Comparison of ENCODE assay signal across 8 mouse cellular contexts in genomic region chr5:35280002-35280782, GRCm38 (mm10). TPM values are rescaled to one million over a fixed set of nuclear protein-coding genes. Genes with fewer than 3 reads are reported as not detected.
DNase-seq lines count a peak whose midpoint lies in the region; ATAC-seq and TF ChIP-seq lines count a peak whose summit lies in the region.

No protein-coding gene starts in this region.

- H3K27ac ChIP-seq in cortical plate, adult 2 months (ENCODE audit: insufficient read depth, low read length) = no peak overlapping the region
- H3K27ac ChIP-seq in hindbrain, embryonic 11.5 days (ENCODE audit: low read depth, low read length) = no peak overlapping the region
- H3K27ac ChIP-seq in midbrain, postnatal 0 days (ENCODE audit: low read depth, low read length) = no peak overlapping the region

- no peaks in the 10 kb centered on the region for H3K4me1 ChIP-seq in cortical plate, adult 2 months (ENCODE audit: control insufficient read depth, insufficient read depth, low read length)
- H3K4me1 ChIP-seq in hindbrain, embryonic 11.5 days (replicated peaks; ENCODE audit: control insufficient read depth, insufficient read depth, low read length) = peaks cover 9% of the 10 kb centered on the region
- H3K4me1 ChIP-seq in midbrain, postnatal 0 days (ENCODE audit: insufficient read depth, low read length) = no peaks in the 10 kb centered on the region

- H3K9me3 ChIP-seq in hindbrain, embryonic 11.5 days (ENCODE audit: control insufficient read depth, low read length) = no peaks in the 10 kb centered on the region
- H3K9me3 ChIP-seq in midbrain, postnatal 0 days (ENCODE audit: low read length) = no peaks in the 10 kb centered on the region

- 5% methylated on average over 68 of the region's 75 CpGs for WGBS in hindbrain, embryonic 11.5 days
- WGBS in midbrain, postnatal 0 days = 4% methylated on average over 73 of the region's 75 CpGs

- intact Hi-C loops in gastrocnemius, postnatal 36 days (cut with DNase I) = no loop called here

- H3K36me3 ChIP-seq in hindbrain, embryonic 11.5 days (ENCODE audit: control insufficient read depth, insufficient read depth, low read length) = no peaks in the 10 kb centered on the region
- H3K36me3 ChIP-seq in midbrain, postnatal 0 days (ENCODE audit: insufficient read depth, low read length) = no peaks in the 10 kb centered on the region

- 0 out of 2 replicates have a peak, but pooled peaks have one; percentile 9 for TF ChIP-seq CTCF in cortical plate, adult 2 months (IDR thresholded peaks at IDR 0.05; ENCODE audit: extremely low read depth, insufficient read depth, low read length)
- peak; percentile 40 for TF ChIP-seq CTCF in midbrain, postnatal 0 days (IDR thresholded peaks at IDR 0.05)

- peak overlapping the region; percentile 27 for H3K4me3 ChIP-seq in cortical plate, adult 2 months (ENCODE audit: insufficient read depth, low read length)
- peak overlapping the region; percentile 47 for H3K4me3 ChIP-seq in hindbrain, embryonic 11.5 days (ENCODE audit: low read depth, low read length)
- H3K4me3 ChIP-seq in midbrain, postnatal 0 days (ENCODE audit: low read depth, low read length) = peak overlapping the region; percentile 61

- H3K27me3 ChIP-seq in hindbrain, embryonic 11.5 days (ENCODE audit: control insufficient read depth, insufficient read depth, low read length) = peaks cover 64% of the 10 kb centered on the region
- H3K27me3 ChIP-seq in midbrain, postnatal 0 days (ENCODE audit: insufficient read depth, low read length) = peaks cover 69% of the 10 kb centered on the region

- H3K9ac ChIP-seq in hindbrain, embryonic 11.5 days (ENCODE audit: low read depth, low read length) = no peak overlapping the region
- H3K9ac ChIP-seq in midbrain, postnatal 0 days (replicated peaks; ENCODE audit: low read length, poor library complexity, severe bottlenecking) = peak overlapping the region; percentile 42; the same call in 1 of the 2 replicates

- no peak for ATAC-seq in hindbrain, embryonic 11.5 days (ENCODE audit: low FRiP score)
- peak; percentile 48 for ATAC-seq in midbrain, postnatal 0 days (ENCODE audit: low FRiP score)

- TF ChIP-seq POLR2A in cortical plate, adult 2 months (IDR thresholded peaks at IDR 0.05; ENCODE audit: extremely low read depth, insufficient read depth, low read length) = peak; percentile 43; the same call in 1 of the 2 replicates

- peak; percentile 36 to 62 for DNase-seq in adrenal gland, adult (ENCODE audit: inconsistent age in 2 of 2, low spot score in 1 of 2)
- no peak for DNase-seq in adrenal gland, postnatal 4 days (ENCODE audit: low spot score in 2 of 2)
- DNase-seq in ES-CJ7 (ENCODE audit: low read depth, low spot score) = peak; percentile 68
- DNase-seq in hindbrain, embryonic 11.5 days (ENCODE audit: low spot score) = peak; percentile 52
- DNase-seq in left cerebral cortex, adult 18-20 months (ENCODE audit: low spot score in 2 of 2) = peak; percentile 33 to 60
- DNase-seq in midbrain, postnatal 0 days (ENCODE audit: low spot score) = peak; percentile 53
- no peak for DNase-seq in gastrocnemius, postnatal 36 days

- peak overlapping the region; percentile 86 for H3K4me2 ChIP-seq in hindbrain, embryonic 11.5 days (replicated peaks; ENCODE audit: low read depth, low read length)
- peak overlapping the region; percentile 96 for H3K4me2 ChIP-seq in midbrain, postnatal 0 days (ENCODE audit: low read depth, low read length, poor library complexity, severe bottlenecking)

RNA-seq across cellular contexts. Expression of gene Adra2c, which starts 2.1 kb away (rescaled TPM):
- 1 to 10 TPM; 1.5 to 1.6 TPM for total RNA-seq in adrenal gland, postnatal 4 days (2021)
- 12.9 and 13.2 TPM in 2 replicates for polyA plus RNA-seq in cortical plate, adult 2 months (2012; rRNA removed)
- 0.06 and 0.07 TPM in 2 replicates for polyA plus RNA-seq in hindbrain, embryonic 11.5 days (2014; fragmentation: Nextera tagmentation; extraction: Ambion mirVana)
- 10 to 100 TPM; 25.6 to 28.9 TPM for total RNA-seq in left cerebral cortex, adult 18-20 months (2021)
- total RNA-seq in midbrain, postnatal 0 days (2014; rRNA removed) = 7.4 and 10.5 TPM in 2 replicates
- polyA plus RNA-seq in midbrain, postnatal 0 days (2015; fragmentation: Nextera tagmentation; extraction: Ambion mirVana) = 0.79 and 0.96 TPM in 2 replicates
- total RNA-seq in gastrocnemius, postnatal 36 days (2021) = under 1 TPM; 0.17 to 0.28 TPM

Comparison
In these comparisons a context has a peak if more than half of its experiments do, and no peak if none do; other contexts are left out.
1. DNase-seq: peak in adrenal gland, adult (2 of 2), ES-CJ7 (single experiment), hindbrain, embryonic 11.5 days (single experiment), left cerebral cortex, adult 18-20 months (2 of 2) and midbrain, postnatal 0 days (single experiment); none in adrenal gland, postnatal 4 days (0 of 2) and gastrocnemius, postnatal 36 days (0 of 2).
2. Peak in every context shown above with its lines, with median percentiles within 50 percentile points of each other: H3K4me3 ChIP-seq.